Mouse (Mus musculus): Measurements from ENCODE around the gene Zkscan5.

GRCm38 (mm10) chr5:145191962-145192361, 12.4 kb upstream of the Zkscan5 start, which contains the start of gene Atp5j2:
- TF ChIP-seq CTCF (IDR thresholded peaks at IDR 0.05; ENCODE audit: insufficient read depth, low read depth, low read length) (no peak), POLR2A (IDR thresholded peaks at IDR 0.05; ENCODE audit: insufficient read depth, low read depth, low read length) (no peak)

Data from olfactory bulb, adult 2 months (tissue).